Mouse (Mus musculus): ENCODE measurements at regions not wholly inside any gene's neighbourhood (a gene's known extent, or its start where the extent isn't known, plus 50 kb on each side); places are given as distances from the start of the nearest gene placed in this dataset.

DNA sequence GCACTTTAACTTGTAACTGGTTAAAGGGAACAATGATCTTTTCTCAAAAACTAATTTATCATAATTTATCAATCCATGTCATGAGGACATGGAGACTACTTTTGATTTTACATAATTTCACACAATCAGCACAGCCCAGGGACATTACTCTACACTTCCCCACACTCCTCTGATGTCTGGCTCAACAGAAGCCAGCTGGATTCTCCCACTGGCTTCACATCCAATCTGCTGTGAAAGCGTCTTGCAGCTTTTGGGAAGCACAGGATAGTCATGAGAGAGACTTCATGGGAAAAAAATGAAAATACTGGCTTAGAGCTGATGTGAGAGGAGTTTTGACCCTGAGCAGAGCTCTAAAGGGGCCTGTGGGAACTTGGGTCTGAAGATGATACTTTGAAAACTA lies 61.7 kb upstream of the Hrasls start:
- no peak for DNase-seq

DNA sequence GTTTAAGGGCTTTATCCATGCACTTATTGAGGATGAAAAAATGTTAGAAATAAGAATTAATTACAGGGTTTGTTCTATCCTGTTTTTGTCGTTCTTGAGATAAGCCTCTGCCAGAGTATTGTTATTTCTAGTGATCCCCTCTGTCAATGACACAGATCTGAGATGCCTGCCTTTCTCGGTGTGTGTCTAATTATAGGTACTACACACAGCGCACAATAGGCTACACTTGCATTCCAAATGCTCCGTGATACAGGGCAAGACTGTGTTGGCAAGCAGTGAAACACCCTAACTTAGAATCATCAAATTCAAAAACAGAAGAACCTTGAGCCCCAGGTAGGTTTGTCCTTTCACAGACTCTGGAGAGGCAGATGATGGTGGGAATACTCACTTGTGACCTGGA lies 90.3 kb upstream of the Hrasls start:
- DNase-seq = no peak

DNA sequence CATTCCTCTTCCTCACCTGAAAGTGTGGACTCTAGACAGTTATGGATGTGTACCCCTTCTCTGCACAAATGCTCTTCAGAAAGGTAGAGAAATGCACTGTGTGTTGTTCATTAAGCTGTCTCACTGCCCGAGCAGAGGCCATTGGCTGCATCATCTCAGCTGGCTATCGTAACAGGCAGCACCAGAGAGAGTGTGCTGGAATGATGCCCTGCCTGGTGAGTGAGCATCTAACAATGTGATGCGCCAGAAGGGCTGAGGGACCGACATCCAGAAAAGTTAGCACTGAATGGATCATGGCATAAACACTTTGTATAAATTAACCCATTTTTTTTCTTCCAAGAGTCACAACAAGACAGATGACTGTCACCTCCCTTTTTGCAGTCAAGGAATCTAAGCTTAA lies 112.7 kb upstream of the Hrasls start:
- DNase-seq = no peak

DNA sequence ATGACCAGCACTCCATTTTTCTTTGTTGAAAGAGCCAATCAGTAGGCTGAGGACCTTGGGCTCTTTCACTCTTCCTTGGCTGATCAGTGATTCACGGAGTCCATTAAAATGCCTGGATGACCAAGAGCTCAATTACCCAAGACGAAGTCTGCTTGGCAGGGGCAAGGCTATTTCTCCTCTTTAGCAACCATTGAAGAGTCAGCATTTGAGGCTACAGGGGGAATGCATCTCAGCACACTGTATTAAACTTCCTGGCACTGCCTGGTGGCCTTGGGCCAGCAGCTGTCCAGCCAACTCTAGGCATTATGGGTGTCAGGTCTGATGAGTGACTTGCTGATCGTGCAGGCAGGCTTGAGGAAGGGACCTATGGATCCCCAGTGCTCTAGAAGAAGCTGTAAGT lies 136.5 kb upstream of the Mb21d2 start:
- no peak for DNase-seq

GRCm38 (mm10) chr16:29065097-29065785 lies 135.8 kb upstream of the Mb21d2 start:
- no peak for DNase-seq

DNA sequence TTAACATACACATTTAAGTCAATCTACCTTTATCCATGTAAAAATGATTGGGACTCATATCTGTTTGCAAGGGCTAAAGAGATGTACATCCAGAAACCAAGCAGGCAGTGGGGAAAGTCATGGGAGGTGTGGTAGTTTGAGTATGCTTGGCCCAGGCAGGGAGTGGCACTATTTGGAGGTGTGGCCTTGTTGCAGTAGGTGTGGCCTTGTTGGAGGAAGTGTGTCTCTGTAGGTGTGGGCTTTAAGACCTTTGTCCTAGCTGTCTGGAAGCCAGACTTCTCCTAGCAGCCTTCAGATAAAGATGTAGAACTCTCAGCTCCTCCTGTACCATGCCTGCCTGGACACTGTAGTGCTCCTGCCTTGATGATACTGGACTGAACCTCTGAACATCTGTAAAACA lies 133.9 kb upstream of the Mb21d2 start:
- no peak for DNase-seq

DNA sequence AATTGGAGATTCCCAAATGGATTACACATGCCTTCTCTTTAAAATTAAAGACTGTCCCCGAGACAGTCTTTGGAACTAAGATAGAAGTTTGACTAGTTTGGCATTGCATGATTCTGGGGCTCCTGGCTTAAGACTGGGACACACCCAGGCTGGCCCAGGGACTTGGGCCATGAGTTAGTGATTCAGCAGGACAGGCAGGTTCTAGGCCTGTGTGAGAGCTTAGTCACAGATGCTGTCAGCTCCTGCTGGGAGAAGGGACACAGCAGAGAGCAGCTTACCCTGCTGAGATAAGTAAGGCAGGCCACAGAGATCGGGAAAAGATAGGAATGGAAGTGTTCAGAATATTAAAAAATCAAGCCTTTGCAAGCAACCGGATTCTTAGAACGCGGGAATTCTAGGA lies 127.6 kb upstream of the Mb21d2 start:
- DNase-seq = no peak

DNA sequence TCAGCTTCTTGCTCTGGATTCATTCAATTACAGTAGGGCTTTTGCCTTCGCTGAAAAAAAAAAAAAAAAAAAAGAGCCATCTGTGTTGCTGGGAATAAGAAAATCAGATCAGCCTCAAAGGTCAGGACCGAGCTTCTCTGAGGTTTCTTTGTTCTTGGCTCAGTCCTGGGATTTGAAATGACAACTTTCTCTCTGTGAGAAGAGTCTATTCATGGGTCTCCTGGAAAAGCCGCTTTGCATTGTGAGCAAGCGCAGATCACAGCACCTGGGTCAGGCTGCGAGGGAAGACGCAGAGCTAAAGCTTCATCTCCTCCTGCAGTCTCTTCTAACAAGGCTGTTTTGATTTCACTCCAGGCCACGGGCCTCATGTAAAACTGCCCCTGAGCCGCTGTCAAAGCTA lies 125.0 kb upstream of the Mb21d2 start:
- DNase-seq = no peak

- no peak for DNase-seq
Observed at GRCm38 (mm10) chr16:29046453-29046993, 117.0 kb upstream of the Mb21d2 start.

DNA sequence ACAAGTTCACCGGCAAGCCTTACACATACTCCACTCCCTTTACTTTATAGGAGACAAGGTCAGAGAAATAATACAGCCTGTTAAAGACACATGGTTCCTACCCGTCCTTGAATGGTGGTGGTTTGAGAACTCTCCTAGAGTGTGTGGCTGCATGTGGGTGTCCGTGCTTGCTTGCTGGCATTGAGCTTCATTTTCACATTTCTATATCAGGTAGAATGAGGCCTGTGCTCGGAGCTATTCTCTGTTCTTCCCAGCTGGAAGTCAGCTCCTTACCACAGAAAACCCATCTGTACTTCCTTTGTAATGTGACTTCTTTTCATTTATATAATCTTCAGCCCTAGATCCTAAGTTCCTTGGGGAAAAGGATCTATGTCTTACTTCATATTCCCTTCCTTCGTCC lies 106.0 kb upstream of the Mb21d2 start:
- no peak for DNase-seq

GRCm38 (mm10) chr16:29034053-29034794 lies 104.8 kb upstream of the Mb21d2 start:
- no peak for DNase-seq

GRCm38 (mm10) chr16:29033357-29033756 lies 103.9 kb upstream of the Mb21d2 start:
- DNase-seq = peak in 1 of 2 experiments; percentile 8

DNA sequence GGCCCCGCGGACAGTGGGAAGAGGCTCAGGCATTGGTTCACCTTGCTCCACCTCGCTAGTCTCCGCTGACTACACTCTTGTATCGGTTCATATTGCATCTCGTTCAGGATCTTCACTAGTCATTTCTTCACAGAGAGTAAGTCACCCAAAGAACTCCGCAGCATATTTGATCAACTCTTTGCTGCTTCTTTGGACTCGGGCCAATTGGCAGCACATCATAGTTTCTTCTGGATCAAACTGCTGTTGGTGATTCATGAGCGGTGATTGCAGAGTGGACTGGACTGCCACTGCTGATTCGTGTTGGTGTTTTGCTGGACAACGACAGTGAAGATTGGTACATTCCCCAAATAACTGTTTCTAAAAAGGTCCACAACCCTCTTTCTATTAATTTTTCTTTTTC lies 98.4 kb upstream of the Mb21d2 start:
- no peak for DNase-seq

DNA sequence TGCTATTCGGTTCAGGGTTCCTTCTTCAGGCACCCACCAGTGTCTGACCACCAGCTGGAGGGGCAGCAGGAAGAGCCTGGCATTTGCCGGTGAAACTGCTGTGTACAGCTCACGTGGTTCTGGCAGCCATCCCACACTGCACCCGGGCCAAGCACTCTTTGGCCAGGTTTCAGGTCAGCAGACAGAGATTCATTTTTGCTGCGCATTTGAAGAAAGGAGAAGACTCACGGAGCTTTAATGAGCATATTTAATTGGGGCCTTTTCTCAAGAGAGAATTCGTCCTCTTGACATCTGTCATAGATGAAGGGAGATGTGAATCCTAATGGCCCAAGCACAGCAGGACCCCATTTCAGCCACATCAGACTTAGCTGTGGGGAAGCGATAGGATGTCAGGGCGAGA lies 71.8 kb upstream of the Mb21d2 start:
- DNase-seq = peak; percentile 75 to 87

DNA sequence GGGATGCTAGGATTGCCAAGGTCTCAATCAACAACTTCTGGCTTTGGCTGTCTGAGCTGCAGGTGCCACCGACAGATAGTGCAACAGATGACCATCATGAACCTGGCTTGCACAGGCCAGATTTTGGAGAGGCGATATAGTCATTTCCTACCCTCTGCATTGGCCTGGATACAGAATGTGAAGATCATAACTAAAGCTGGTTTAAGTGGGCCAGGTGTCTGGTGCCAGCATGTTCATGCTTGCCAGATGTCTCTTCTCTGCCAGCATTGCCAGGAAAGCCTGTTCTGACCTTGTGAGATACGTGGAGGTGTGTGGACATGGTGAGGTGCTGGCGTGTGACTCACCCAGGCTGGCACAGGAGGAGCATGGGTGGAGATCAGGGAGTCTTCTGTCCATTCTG lies 70.2 kb upstream of the Mb21d2 start:
- DNase-seq = peak in 1 of 2 experiments; percentile 4

DNA sequence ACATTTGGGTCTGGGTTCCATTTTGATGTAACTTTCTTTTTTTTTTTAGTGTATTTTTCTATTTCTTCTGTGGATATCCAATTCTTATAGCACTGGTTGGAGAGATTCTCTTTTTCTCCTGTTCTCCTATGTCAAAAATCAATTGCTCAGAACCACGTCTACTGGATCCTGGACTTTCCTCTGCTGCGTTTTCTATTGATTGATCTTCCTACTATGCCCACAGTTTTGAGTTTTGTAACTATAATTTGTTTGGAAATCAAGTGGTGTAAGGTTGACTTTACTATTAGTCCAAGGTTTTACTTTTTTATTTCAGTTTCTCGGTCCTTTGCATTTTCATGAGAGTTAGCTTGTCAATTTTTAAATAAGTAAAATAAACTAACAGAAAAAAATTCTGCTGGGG lies 67.2 kb upstream of the Mb21d2 start:
- no peak for DNase-seq

- DNase-seq = no peak
Observed at GRCm38 (mm10) chr16:28990666-28991065, 61.2 kb upstream of the Mb21d2 start.

GRCm38 (mm10) chr16:28984931-28985330 lies 55.5 kb upstream of the Mb21d2 start:
- DNase-seq = no peak

GRCm38 (mm10) chr16:28982901-28983300 lies 53.4 kb upstream of the Mb21d2 start:
- no peak for DNase-seq

Data from kidney, adult 8-10 months (tissue).